Mouse (Mus musculus) limb, embryonic 11.5 days (tissue): Measurements from ENCODE around the gene Lst1. TPM values are rescaled to one million over a fixed set of nuclear protein-coding genes. Genes with fewer than 3 reads are reported as not detected.
"Not testable (repeated sequence)": the region's sequence is repeated elsewhere in the genome, so short reads cannot be mapped to it uniquely, and the experiment has no call there.

ENCODE experiments used
- ATAC-seq: fragments of 200-750 bp; cut with Nextera tagmentation; 2 replicates; pipeline ENCODE4 v1.8.0; 2017; ENCODE audit warnings: low read depth; ENCODE audit not compliant: insufficient number of reproducible peaks, low FRiP score, low TSS enrichment
- DNase-seq: peaks from one replicate; pipeline ENCODE4 v3.0.0-alpha.2; 2015; ENCODE audit warnings: low spot score
- H3K27ac ChIP-seq: fragments of 300-500 bp; sonication (generic); replicated peaks from 2 replicates; pipeline ENCODE4 v1.5.1; 2014; ENCODE audit warnings: low read depth, mild to moderate bottlenecking, low read length
- H3K27me3 ChIP-seq: fragments of 300-500 bp; sonication (generic); 2 replicates; pipeline ENCODE4 v1.6.1; 2014; ENCODE audit warnings: mild to moderate bottlenecking, low read length, mixed read lengths; ENCODE audit not compliant: control insufficient read depth, insufficient read depth
- H3K36me3 ChIP-seq: fragments of 300-500 bp; sonication (generic); 2 replicates; pipeline ENCODE4 v1.6.1; 2014; ENCODE audit warnings: mild to moderate bottlenecking, low read length, moderate library complexity, mixed read lengths; ENCODE audit not compliant: control insufficient read depth, insufficient read depth
- H3K4me1 ChIP-seq: fragments of 300-500 bp; sonication (generic); 2 replicates; pipeline ENCODE4 v1.6.1; 2014; ENCODE audit warnings: low read length, mixed read lengths; ENCODE audit not compliant: control insufficient read depth, insufficient read depth
- H3K4me2 ChIP-seq: fragments of 300-500 bp; sonication (generic); 2 replicates; pipeline ENCODE4 v1.6.1; 2014; ENCODE audit warnings: low read depth, mild to moderate bottlenecking, moderate library complexity; ENCODE audit not compliant: severe bottlenecking
- H3K4me3 ChIP-seq: fragments of 300-500 bp; sonication (generic); 2 replicates; pipeline ENCODE4 v1.5.1; 2014; ENCODE audit warnings: low read depth, low read length
- H3K9ac ChIP-seq: fragments of 300-500 bp; sonication (generic); 2 replicates; pipeline ENCODE4 v1.6.1; 2014; ENCODE audit warnings: mild to moderate bottlenecking, low read length
- H3K9me3 ChIP-seq: fragments of 300-500 bp; sonication (generic); 2 replicates; pipeline ENCODE4 v1.6.1; 2016; ENCODE audit warnings: low read length; ENCODE audit not compliant: control insufficient read depth
- WGBS: fragments of 180-500 bp; shearing (Covaris S2); extraction: QIAGEN DNeasy Blood & Tissue Kit; methylation state at CpG from one replicate; pipeline ENCODE4 v1.1.7; 2014; 5-methylcytosine and 5-hydroxymethylcytosine counted together
- polyA plus RNA-seq: library from polyadenylated mRNA; unstranded; fragments of >200 nt; fragmentation: Nextera tagmentation; extraction: Ambion mirVana; gene quantifications from 2 replicates; pipeline ENCODE4 v1.2.1, GENCODE M21; 2014

The Lst1 gene
- 4.0 and 4.7 TPM in 2 replicates for polyA plus RNA-seq

DNA sequence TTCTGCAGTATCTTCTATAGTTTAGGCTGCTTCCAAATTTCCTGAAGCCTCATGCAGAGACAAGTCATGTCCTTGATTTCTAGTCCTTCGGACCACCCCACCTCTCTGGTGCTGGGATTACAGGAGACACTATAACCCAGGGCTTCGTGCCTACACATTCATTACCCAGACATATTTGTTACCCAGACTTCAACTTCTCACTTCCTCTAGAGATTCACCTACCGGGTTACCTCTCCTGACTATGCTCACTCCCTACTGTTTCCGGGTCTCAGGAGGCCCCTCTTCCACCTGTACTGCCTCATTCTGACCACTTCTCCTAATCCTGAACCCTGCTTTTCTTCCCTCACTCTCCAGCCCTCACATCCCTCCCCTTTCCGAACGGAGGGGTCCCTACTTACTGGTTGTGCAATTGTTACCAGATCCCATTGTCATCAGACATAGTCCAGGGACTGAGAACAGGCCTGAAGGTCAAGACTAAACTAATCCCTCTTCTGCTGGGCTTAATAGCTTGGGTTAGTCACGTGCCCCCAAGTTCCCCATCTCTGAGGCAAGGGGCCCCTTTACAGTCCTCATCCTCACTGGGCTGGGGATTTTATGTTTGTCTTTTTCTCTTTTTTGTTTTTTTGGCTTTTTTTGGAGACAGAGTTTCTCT lies at the start of gene Lst1:
TSS of gene Lst1 (minus strand) at position 481 of the 652 bp plus-strand sequence.
- Histone ChIP-seq H3K9me3 (no peaks in the 10 kb centered on the region), H3K4me1 (peaks cover 2% of the 10 kb centered on the region), H3K4me3 (no peak within 1 kb of the TSS), H3K36me3 (no peaks in the 10 kb centered on the region), H3K9ac (no peak within 1 kb of the TSS), H3K4me2 (no peak within 1 kb of the TSS), H3K27ac (no peak within 1 kb of the TSS), H3K27me3 (no peaks in the 10 kb centered on the region)
- 70% methylated on average over 7 of the region's 7 CpGs for WGBS
- ATAC-seq: no peak
- no peak for DNase-seq

- ATAC-seq: no peak
- 88% methylated on average over 12 of the region's 12 CpGs for WGBS
These were observed 49.3 kb upstream of the Lst1 start for GRCm38 (mm10) chr17:35237504-35237903.

DNA sequence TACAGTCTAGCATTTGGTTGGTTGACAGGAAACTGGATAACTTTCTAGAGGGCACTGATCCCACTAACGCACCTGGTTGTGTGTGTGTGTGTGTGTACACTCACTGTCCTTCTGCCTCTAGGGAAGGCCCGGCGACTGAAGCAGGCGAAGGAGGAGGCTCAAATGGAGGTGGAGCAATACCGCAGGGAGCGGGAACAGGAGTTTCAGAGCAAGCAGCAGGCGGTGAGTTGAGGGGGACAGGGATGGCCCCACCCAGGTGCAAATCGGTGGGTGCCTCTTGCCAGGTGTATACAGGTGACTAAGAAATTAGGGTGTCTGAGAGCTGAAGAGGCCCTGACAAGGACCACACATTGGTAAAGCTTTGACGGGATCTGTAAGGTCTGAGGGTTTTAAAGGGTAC lies 48.8 kb upstream of the Lst1 start:
- no peaks in the 10 kb centered on the region for H3K27me3 ChIP-seq
- H3K4me3 ChIP-seq: no peak overlapping the region
- H3K4me2 ChIP-seq: no peak overlapping the region; the same call in 1 of the 2 replicates
- 73% methylated on average over 9 of the region's 9 CpGs for WGBS
- H3K9me3 ChIP-seq: no peaks in the 10 kb centered on the region
- H3K36me3 ChIP-seq: no peaks in the 10 kb centered on the region; the same call in 1 of the 2 replicates
- H3K27ac ChIP-seq: no peak overlapping the region
- H3K4me1 ChIP-seq: peaks cover 8% of the 10 kb centered on the region; the same call in 1 of the 2 replicates
- no peak overlapping the region for H3K9ac ChIP-seq
- DNase-seq (no peak), ATAC-seq (no peak)

More at GRCm38 (mm10) chr17:35237504-35237903, 49.3 kb upstream of the Lst1 start:
- DNase-seq: no peak
- H3K4me3 ChIP-seq: no peak overlapping the region
- H3K9ac ChIP-seq: no peak overlapping the region
- no peak overlapping the region for H3K27ac ChIP-seq
- H3K4me1 ChIP-seq: peaks cover 8% of the 10 kb centered on the region; the same call in 1 of the 2 replicates
- H3K4me2 ChIP-seq: no peak overlapping the region
- no peaks in the 10 kb centered on the region for H3K9me3 ChIP-seq
- H3K36me3 ChIP-seq: no peaks in the 10 kb centered on the region; the same call in 1 of the 2 replicates
- H3K27me3 ChIP-seq: no peaks in the 10 kb centered on the region

DNA sequence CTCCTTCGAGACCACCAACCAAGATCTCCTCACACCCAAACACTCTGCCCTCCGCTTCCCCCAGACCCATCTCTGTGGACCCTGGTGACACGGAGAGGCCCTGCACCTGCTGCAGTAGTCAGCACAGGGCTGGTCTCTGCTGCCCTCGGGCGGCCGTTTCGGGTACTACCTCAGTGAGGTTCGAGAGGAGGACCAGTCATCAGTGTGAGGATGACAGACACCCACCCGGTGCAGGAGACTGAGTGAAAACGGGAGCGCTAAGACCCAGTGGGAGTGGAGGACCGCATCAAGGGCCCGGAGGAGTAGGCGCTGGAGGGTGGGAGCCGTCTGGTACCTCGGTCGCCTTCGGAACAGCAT lies 48.1 kb upstream of the Lst1 start:
- Histone ChIP-seq H3K9me3 (no peaks in the 10 kb centered on the region), H3K9ac (no peak overlapping the region), H3K27me3 (no peaks in the 10 kb centered on the region), H3K27ac (peak overlapping the region; percentile 84), H3K4me2 (peak overlapping the region; percentile 89), H3K4me1 (peaks cover 8% of the 10 kb centered on the region; the same call in 1 of the 2 replicates), H3K4me3 (peak overlapping the region; percentile 49), H3K36me3 (no peaks in the 10 kb centered on the region; the same call in 1 of the 2 replicates)
- ATAC-seq (peak; percentile 67), DNase-seq (peak; percentile 100)
- WGBS: 1% methylated on average over 18 of the region's 18 CpGs

GRCm38 (mm10) chr17:35235614-35236389 lies 47.6 kb upstream of the Lst1 start, which contains the start of gene Nfkbil1:
Gene Nfkbil1 (minus strand): TSS chr17:35235792.
- WGBS: 2% methylated on average over 35 of the region's 35 CpGs

GRCm38 (mm10) chr17:35234903-35235302 lies 46.7 kb upstream of the Lst1 start:
- Histone ChIP-seq H3K4me1 (0 out of 2 replicates have a peak, but pooled peaks cover 3% of the 10 kb centered on the region), H3K27me3 (no peaks in the 10 kb centered on the region), H3K27ac (peak overlapping the region; percentile 84), H3K36me3 (peaks cover under 1% of the 10 kb centered on the region; the same call in 1 of the 2 replicates), H3K9ac (peak overlapping the region; percentile 91), H3K4me3 (peak overlapping the region; percentile 49), H3K4me2 (peak overlapping the region; percentile 89), H3K9me3 (no peaks in the 10 kb centered on the region)
- 0 out of 2 replicates have a peak, but pooled peaks have one; percentile 8 for ATAC-seq
- 5% methylated on average over 31 of the region's 31 CpGs for WGBS
- DNase-seq: peak; percentile 72

More at GRCm38 (mm10) chr17:35235614-35236389, 47.6 kb upstream of the Lst1 start, which contains the start of gene Nfkbil1:
- Histone ChIP-seq H3K9me3 (no peaks in the 10 kb centered on the region), H3K27me3 (no peaks in the 10 kb centered on the region), H3K4me1 (peaks cover 7% of the 10 kb centered on the region; the same call in 1 of the 2 replicates), H3K27ac (peak within 1 kb of the TSS; percentile 84), H3K4me2 (peak within 1 kb of the TSS; percentile 89), H3K4me3 (peak within 1 kb of the TSS; percentile 49), H3K9ac (peak within 1 kb of the TSS; percentile 91), H3K36me3 (no peaks in the 10 kb centered on the region; the same call in 1 of the 2 replicates)
- ATAC-seq: peak; percentile 65
- DNase-seq: peak; percentile 88

DNA sequence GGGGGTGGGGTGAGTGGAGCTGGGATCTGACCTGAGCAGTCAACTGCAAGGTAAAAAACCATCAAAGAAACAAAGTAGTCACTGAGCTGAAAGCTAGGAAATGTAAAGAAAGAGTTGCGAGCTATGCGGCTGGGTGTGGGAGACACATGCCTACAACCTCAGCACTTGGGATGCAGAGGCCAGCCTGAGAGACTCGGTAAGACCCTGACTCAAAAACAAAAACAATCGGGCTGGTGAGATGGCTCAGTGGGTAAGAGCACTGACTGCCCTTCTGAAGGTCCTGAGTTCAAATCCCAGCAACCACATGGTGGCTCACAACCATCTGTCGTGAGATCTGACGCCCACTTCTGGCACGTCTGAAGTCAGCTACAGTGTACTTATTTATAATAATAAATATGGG lies 45.9 kb upstream of the Lst1 start:
- H3K9me3 ChIP-seq, H3K27me3 ChIP-seq, ATAC-seq, H3K9ac ChIP-seq, H3K36me3 ChIP-seq, H3K27ac ChIP-seq, H3K4me1 ChIP-seq, DNase-seq: not testable (repeated sequence)
- H3K4me3 ChIP-seq: peak overlapping the region; percentile 49; the same call in 1 of the 2 replicates
- peak overlapping the region; percentile 89; the same call in 1 of the 2 replicates for H3K4me2 ChIP-seq
- WGBS: 92% methylated on average over 7 of the region's 7 CpGs
